Mouse (Mus musculus) liver, postnatal 0 days (tissue): ENCODE results near the gene Gm49711. TPM values are rescaled to one million over a fixed set of nuclear protein-coding genes. Genes with fewer than 3 reads are reported as not detected.
A peak's percentile ranks its signal among the peaks of the same experiment; 100 is the strongest.

Experiments used
- ATAC-seq: fragments of 200-750 bp; cut with Nextera tagmentation; 2 replicates; pipeline ENCODE4 v1.8.0; 2017; ENCODE audit warnings: mild to moderate bottlenecking, moderate library complexity
- DNase-seq: peaks from one replicate; pipeline ENCODE4 v3.0.0-alpha.2; 2016
- H3K27ac ChIP-seq: fragments of 300-500 bp; sonication (generic); 2 replicates; pipeline ENCODE4 v1.5.1; 2014; ENCODE audit warnings: antibody characterized with exemption, moderate library complexity, mild to moderate bottlenecking, low read depth
- H3K27me3 ChIP-seq: fragments of 300-500 bp; sonication (generic); 2 replicates; pipeline ENCODE4 v1.6.1; 2014; ENCODE audit warnings: low read length, control low read depth, mixed read lengths; ENCODE audit not compliant: insufficient read depth
- H3K36me3 ChIP-seq: fragments of 300-500 bp; sonication (generic); replicated peaks from 2 replicates; pipeline ENCODE4 v1.6.1; 2014; ENCODE audit warnings: mild to moderate bottlenecking, control low read depth, low read length, moderate library complexity, mixed read lengths; ENCODE audit not compliant: insufficient read depth
- H3K4me1 ChIP-seq: fragments of 300-500 bp; sonication (generic); 2 replicates; pipeline ENCODE4 v1.6.1; 2014; ENCODE audit warnings: antibody characterized with exemption, mild to moderate bottlenecking, control low read depth; ENCODE audit not compliant: insufficient read depth
- H3K4me2 ChIP-seq: fragments of 300-500 bp; sonication (generic); 2 replicates; pipeline ENCODE4 v1.6.1; 2014; ENCODE audit warnings: low read depth, mild to moderate bottlenecking, low read length, moderate library complexity, mixed read lengths
- H3K4me3 ChIP-seq: fragments of 300-500 bp; sonication (generic); 2 replicates; pipeline ENCODE4 v1.5.1; 2014; ENCODE audit warnings: low read depth, low read length
- H3K9ac ChIP-seq: fragments of 300-500 bp; sonication (generic); replicated peaks from 2 replicates; pipeline ENCODE4 v1.6.1; 2014; ENCODE audit warnings: mild to moderate bottlenecking, moderate library complexity
- H3K9me3 ChIP-seq: fragments of 300-500 bp; sonication (generic); 2 replicates; pipeline ENCODE4 v1.6.1; 2016; ENCODE audit warnings: mild to moderate bottlenecking, control low read depth, low read length, mixed read lengths
- CTCF ChIP-seq: sonication (generic); IDR thresholded peaks from 2 replicates; pipeline ENCODE4 v1.5.1; 2016; ENCODE audit warnings: antibody characterized with exemption, low read depth
- EP300 ChIP-seq: IDR thresholded peaks from 2 replicates; pipeline ENCODE4 v1.6.1; 2016; ENCODE audit warnings: antibody characterized with exemption, low read depth, mild to moderate bottlenecking
- WGBS: fragments of 180-500 bp; shearing (Covaris S2); extraction: QIAGEN DNeasy Blood & Tissue Kit; methylation state at CpG from one replicate; pipeline ENCODE4 v1.1.7; 2014; ENCODE audit not compliant: insufficient replicate concordance; 5-methylcytosine and 5-hydroxymethylcytosine counted together
- polyA plus RNA-seq: library from polyadenylated mRNA; unstranded; fragments of >200 nt; fragmentation: Nextera tagmentation; extraction: Ambion mirVana; gene quantifications from 2 replicates; pipeline ENCODE4 v1.2.1, GENCODE M21; 2015

Gene Gm49711
- polyA plus RNA-seq, 1 experiment from 2014 or later = not detected

- H3K4me3 ChIP-seq = no peak overlapping the region
- no peak overlapping the region for H3K9ac ChIP-seq
- 0 out of 2 replicates have a peak, but pooled peaks cover 2% of the 10 kb centered on the region for H3K27me3 ChIP-seq
- H3K9me3 ChIP-seq = no peaks in the 10 kb centered on the region
- whole genome bisulfite sequencing = 84% methylated on average over 3 of the region's 3 CpGs
- H3K4me2 ChIP-seq = 0 out of 2 replicates have a peak overlapping the region, but pooled peaks have one; percentile 15
- peaks cover 17% of the 10 kb centered on the region; the same call in 1 of the 2 replicates for H3K4me1 ChIP-seq
- TF ChIP-seq EP300 (no peak), CTCF (no peak)
- peaks cover 6% of the 10 kb centered on the region for H3K36me3 ChIP-seq
- ATAC-seq = no peak
- no peak overlapping the region for H3K27ac ChIP-seq
- no peak for DNase-seq
Measured at GRCm38 (mm10) chr16:92060213-92060612, 2.1 kb downstream of the Gm49711 start.

DNA sequence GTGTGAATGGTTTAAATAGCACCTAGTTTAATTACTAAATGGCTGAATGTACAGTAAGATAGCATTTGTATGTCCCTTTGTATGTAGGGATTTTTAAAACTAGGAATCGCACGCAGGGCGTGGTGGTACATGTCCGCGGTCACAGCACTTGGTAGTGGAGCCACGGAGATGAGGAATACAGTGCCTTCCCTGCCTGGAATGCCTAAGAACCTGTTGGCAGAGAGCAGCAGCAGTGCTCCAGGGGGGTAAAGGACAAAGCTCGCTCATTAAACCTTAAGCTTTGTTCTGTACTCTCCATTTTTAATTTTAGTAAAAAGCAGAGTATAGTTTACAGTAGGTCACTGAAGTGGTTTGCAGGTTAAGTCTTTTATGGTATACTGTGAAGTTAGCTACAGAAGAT is 3.5 kb downstream of the Gm49711 start:
- Histone ChIP-seq H3K27ac (no peak overlapping the region), H3K4me1 (peaks cover 17% of the 10 kb centered on the region; the same call in 1 of the 2 replicates), H3K36me3 (peaks cover 12% of the 10 kb centered on the region), H3K4me2 (no peak overlapping the region), H3K4me3 (no peak overlapping the region), H3K9ac (no peak overlapping the region), H3K27me3 (0 out of 2 replicates have a peak, but pooled peaks cover 2% of the 10 kb centered on the region), H3K9me3 (no peaks in the 10 kb centered on the region)
- no peak for ATAC-seq
- no peak for DNase-seq
- WGBS = 88% methylated on average over 7 of the region's 7 CpGs
- TF ChIP-seq CTCF = no peak

DNA sequence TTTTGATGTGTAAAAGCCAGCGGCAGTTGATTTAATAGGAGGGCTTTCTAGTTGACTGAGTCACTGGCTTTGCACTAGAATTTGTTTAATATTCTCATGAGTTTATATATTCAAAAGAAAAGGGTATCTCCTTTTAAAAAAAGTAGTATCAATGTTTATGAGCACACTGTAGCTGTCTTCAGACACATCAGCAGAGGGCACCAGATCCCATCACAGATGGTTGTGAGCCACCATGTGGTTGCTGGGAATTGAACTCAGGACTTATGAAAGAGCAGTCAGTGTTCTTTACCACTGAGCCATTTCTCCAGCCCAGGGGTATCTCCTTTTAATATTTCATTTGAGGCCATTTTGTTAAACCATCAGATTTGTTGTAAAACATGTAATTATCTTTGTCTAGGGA is 4.7 kb downstream of the Gm49711 start:
- ATAC-seq (no peak), DNase-seq (no peak)
- WGBS = 91% methylated on average over 1 of the region's 1 CpGs
- H3K4me2 ChIP-seq = no peak overlapping the region
- H3K4me3 ChIP-seq = no peak overlapping the region
- peaks cover 12% of the 10 kb centered on the region; the same call in 1 of the 2 replicates for H3K4me1 ChIP-seq
- no peaks in the 10 kb centered on the region for H3K9me3 ChIP-seq
- no peak overlapping the region for H3K9ac ChIP-seq
- no peak overlapping the region for H3K27ac ChIP-seq
- TF ChIP-seq CTCF = no peak
- TF ChIP-seq EP300 = no peak
- peaks cover 14% of the 10 kb centered on the region for H3K36me3 ChIP-seq
- 0 out of 2 replicates have a peak, but pooled peaks cover 2% of the 10 kb centered on the region for H3K27me3 ChIP-seq

DNA sequence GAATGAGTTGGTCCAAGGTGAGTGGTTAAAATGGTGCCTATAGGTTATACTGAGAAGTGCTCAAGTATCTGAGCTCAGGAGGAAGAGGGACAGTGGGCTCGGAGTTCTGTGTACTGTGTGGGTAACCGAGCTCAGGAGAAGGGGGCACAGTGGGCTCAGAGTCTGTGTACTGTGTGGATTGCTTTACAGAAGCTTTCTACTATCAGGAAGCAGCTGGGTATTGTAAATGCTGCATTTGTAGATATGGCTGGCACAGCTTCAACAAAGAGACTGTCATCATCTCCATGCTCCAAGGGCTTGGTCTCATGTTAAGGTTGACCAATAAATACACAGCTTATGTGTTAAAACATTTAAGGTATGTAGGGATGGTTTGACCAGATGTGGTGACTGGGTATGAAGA is 6.7 kb downstream of the Gm49711 start:
- Histone ChIP-seq H3K27ac (no peak overlapping the region), H3K4me3 (no peak overlapping the region), H3K4me1 (0 out of 2 replicates have a peak, but pooled peaks cover 3% of the 10 kb centered on the region), H3K4me2 (no peak overlapping the region), H3K27me3 (no peaks in the 10 kb centered on the region), H3K36me3 (peaks cover 14% of the 10 kb centered on the region), H3K9me3 (no peaks in the 10 kb centered on the region), H3K9ac (no peak overlapping the region)
- 58% methylated on average over 2 of the region's 2 CpGs for WGBS
- DNase-seq (no peak), ATAC-seq (no peak)
- TF ChIP-seq CTCF (no peak), EP300 (no peak)

GRCm38 (mm10) chr16:92070338-92070737 is 12.2 kb downstream of the Gm49711 start:
- H3K4me3 ChIP-seq = no peak overlapping the region
- 74% methylated on average over 8 of the region's 8 CpGs for WGBS
- TF ChIP-seq EP300 (no peak), CTCF (no peak)
- H3K9ac ChIP-seq = no peak overlapping the region
- H3K36me3 ChIP-seq = peaks cover 9% of the 10 kb centered on the region; the same call in 1 of the 2 replicates
- no peaks in the 10 kb centered on the region for H3K4me1 ChIP-seq
- no peaks in the 10 kb centered on the region for H3K9me3 ChIP-seq
- H3K4me2 ChIP-seq = no peak overlapping the region
- H3K27me3 ChIP-seq = no peaks in the 10 kb centered on the region
- ATAC-seq = no peak
- no peak overlapping the region for H3K27ac ChIP-seq
- DNase-seq = no peak

DNA sequence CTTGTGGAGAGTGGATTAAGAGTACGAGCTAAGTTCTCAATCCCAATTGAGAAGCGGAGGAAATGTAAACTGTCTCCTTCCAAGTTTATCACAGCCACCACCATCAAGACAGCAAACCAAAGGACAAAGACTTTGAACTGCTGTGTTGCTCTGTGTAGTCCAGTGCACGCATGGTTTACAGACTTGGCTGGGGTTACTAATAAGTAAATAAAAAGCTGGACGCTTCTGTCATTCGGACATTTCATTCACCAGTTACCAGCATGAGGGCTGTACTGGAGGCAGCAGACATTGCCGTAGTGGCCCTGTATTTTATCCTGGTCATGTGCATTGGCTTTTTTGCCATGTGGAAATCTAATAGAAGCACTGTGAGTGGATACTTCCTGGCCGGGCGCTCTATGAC is 18.7 kb downstream of the Gm49711 start:
- Histone ChIP-seq H3K27ac (peak overlapping the region; percentile 57), H3K9me3 (no peaks in the 10 kb centered on the region), H3K4me1 (peaks cover 6% of the 10 kb centered on the region), H3K9ac (no peak overlapping the region), H3K27me3 (no peaks in the 10 kb centered on the region), H3K4me3 (no peak overlapping the region), H3K4me2 (0 out of 2 replicates have a peak overlapping the region, but pooled peaks have one; percentile 9), H3K36me3 (0 out of 2 replicates have a peak, but pooled peaks cover 5% of the 10 kb centered on the region)
- peak; percentile 86 for ATAC-seq
- DNase-seq = no peak
- TF ChIP-seq CTCF (no peak), EP300 (no peak)
- WGBS = 71% methylated on average over 8 of the region's 8 CpGs
